Mouse (Mus musculus) midbrain, postnatal 0 days (tissue): ENCODE data around the gene Cisd1. TPM values are rescaled to one million over a fixed set of nuclear protein-coding genes. Genes with fewer than 3 reads are reported as not detected.

Experiments
- ATAC-seq: fragments of 200-750 bp; cut with Nextera tagmentation; 2 replicates; pipeline ENCODE4 v1.8.0; 2017; ENCODE audit warnings: moderate number of reproducible peaks, mild to moderate bottlenecking, moderate TSS enrichment, moderate library complexity; ENCODE audit not compliant: low FRiP score
- DNase-seq: peaks from one replicate; pipeline ENCODE4 v3.0.0-alpha.2; 2015; ENCODE audit warnings: low spot score
- H3K27ac ChIP-seq: fragments of 300-500 bp; sonication (generic); 2 replicates; pipeline ENCODE4 v1.5.1; 2014; ENCODE audit warnings: low read depth, mild to moderate bottlenecking, low read length, mixed read lengths
- H3K27me3 ChIP-seq: fragments of 300-500 bp; sonication (generic); 2 replicates; pipeline ENCODE4 v1.6.1; 2014; ENCODE audit warnings: low read length, control low read depth, mixed read lengths; ENCODE audit not compliant: insufficient read depth
- H3K36me3 ChIP-seq: fragments of 300-500 bp; sonication (generic); 2 replicates; pipeline ENCODE4 v1.6.1; 2014; ENCODE audit warnings: low read length, control low read depth, mixed read lengths; ENCODE audit not compliant: insufficient read depth
- H3K4me1 ChIP-seq: fragments of 300-500 bp; sonication (generic); 2 replicates; pipeline ENCODE4 v1.6.1; 2014; ENCODE audit warnings: mild to moderate bottlenecking, control low read depth, antibody characterized with exemption, low read length, mixed read lengths; ENCODE audit not compliant: insufficient read depth
- H3K4me2 ChIP-seq: fragments of 300-500 bp; sonication (generic); 2 replicates; pipeline ENCODE4 v1.6.1; 2014; ENCODE audit warnings: low read depth, mild to moderate bottlenecking, low read length, mixed read lengths; ENCODE audit not compliant: poor library complexity, severe bottlenecking
- H3K4me3 ChIP-seq: fragments of 300-500 bp; sonication (generic); 2 replicates; pipeline ENCODE4 v1.5.1; 2014; ENCODE audit warnings: low read depth, mild to moderate bottlenecking, low read length, moderate library complexity
- H3K9ac ChIP-seq: fragments of 300-500 bp; sonication (generic); replicated peaks from 2 replicates; pipeline ENCODE4 v1.6.1; 2014; ENCODE audit warnings: mild to moderate bottlenecking, low read length, moderate library complexity, mixed read lengths; ENCODE audit not compliant: poor library complexity, severe bottlenecking
- H3K9me3 ChIP-seq: fragments of 300-500 bp; sonication (generic); 2 replicates; pipeline ENCODE4 v1.6.1; 2016; ENCODE audit warnings: low read length, control low read depth
- CTCF ChIP-seq: IDR thresholded peaks from 2 replicates; pipeline ENCODE4 v1.5.1; 2016; ENCODE audit warnings: antibody characterized with exemption, mild to moderate bottlenecking
- WGBS: fragments of 180-500 bp; shearing (Covaris S2); extraction: QIAGEN DNeasy Blood & Tissue Kit; methylation state at CpG from one replicate; pipeline ENCODE4 v1.1.7; 2014; 5-methylcytosine and 5-hydroxymethylcytosine counted together
- polyA plus RNA-seq: library from polyadenylated mRNA; unstranded; fragments of >200 nt; fragmentation: Nextera tagmentation; extraction: Ambion mirVana; gene quantifications from 2 replicates; pipeline ENCODE4 v1.2.1, GENCODE M21; 2015
- total RNA-seq: library from RNA; depleted of rRNA; stranded (reverse); fragments of >200 nt; gene quantifications from 2 replicates; pipeline ENCODE4 v1.2.3, GENCODE M21; 2014; rRNA removed

Cisd1 gene
- total and polyA plus RNA-seq, 2 experiments from 2014 or later: 92.1 to 378 TPM

DNA sequence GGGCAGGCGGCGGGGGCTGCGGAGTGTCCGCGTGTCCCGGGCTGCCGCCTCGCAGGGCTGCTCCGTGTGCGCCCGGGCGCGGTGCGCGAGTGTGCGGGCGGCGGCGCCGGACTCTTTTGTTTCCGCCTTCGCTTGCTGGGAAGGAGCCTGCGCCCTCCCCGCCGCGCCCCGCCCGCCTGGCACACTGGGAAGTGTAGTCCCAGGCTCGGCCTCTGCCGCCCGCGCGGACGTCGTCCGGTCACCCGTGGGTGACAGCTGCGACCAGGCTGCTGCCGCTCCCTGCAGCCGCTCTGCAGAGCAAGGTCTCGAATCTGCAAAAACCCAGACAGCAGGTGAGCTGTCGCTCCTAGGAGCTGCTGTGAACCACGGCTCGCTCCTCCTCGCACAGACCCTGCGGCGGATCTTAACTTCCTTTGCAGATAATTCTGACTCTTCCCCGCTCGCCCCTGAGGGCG, 59.6 kb downstream of the Cisd1 start, which contains the start of gene Ube2d1:
Ube2d1 (minus strand) TSS at position 137 of the 455 bp plus-strand sequence.
- H3K9ac ChIP-seq: peak within 1 kb of the TSS; percentile 75
- no peak for TF ChIP-seq CTCF
- ATAC-seq (peak; percentile 92), DNase-seq (peak; percentile 87)
- H3K9me3 ChIP-seq: no peaks in the 10 kb centered on the region
- H3K4me2 ChIP-seq: peak within 1 kb of the TSS; percentile 63
- H3K27me3 ChIP-seq: no peaks in the 10 kb centered on the region
- H3K27ac ChIP-seq: peak within 1 kb of the TSS; percentile 88
- peaks cover 11% of the 10 kb centered on the region for H3K4me1 ChIP-seq
- no peaks in the 10 kb centered on the region for H3K36me3 ChIP-seq
- WGBS: under 1% methylated on average over 48 of the region's 50 CpGs
- H3K4me3 ChIP-seq: peak within 1 kb of the TSS; percentile 61

DNA sequence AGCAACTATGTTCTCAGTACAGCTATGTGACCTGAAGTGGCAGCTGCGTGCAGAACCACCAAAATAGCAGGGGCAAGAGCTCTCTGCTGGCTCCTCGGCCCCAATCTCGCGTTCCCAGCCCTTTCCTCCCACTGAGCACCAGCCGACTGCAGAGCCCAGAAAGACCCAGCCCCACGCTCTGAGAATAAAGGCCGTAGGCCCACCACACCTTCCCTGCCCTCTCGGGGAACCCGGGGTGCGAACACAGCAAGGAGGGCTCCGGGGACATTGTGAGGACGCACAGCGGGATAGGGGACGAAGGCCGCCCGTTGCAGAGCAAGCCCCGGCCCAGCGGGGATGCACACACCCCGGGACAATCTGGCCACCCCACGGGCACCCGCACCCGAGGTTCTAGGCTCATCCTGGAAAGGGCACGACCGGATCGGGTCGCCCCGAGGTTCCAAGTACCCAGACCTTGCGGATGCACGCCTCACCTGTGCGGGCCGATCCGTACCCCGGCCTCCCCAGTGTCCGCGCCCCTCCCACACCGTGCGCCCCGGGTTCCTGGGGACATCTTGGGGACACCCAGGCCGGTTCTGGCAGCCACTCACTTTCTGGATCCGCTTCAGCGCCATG, 60.1 kb downstream of the Cisd1 start:
- no peaks in the 10 kb centered on the region for H3K36me3 ChIP-seq
- H3K9me3 ChIP-seq: no peaks in the 10 kb centered on the region
- peak overlapping the region; percentile 63 for H3K4me2 ChIP-seq
- H3K27me3 ChIP-seq: no peaks in the 10 kb centered on the region
- under 1% methylated on average over 39 of the region's 41 CpGs for WGBS
- peak overlapping the region; percentile 88 for H3K27ac ChIP-seq
- H3K4me1 ChIP-seq: peaks cover 11% of the 10 kb centered on the region
- DNase-seq (peak; percentile 49), ATAC-seq (peak; percentile 82)
- H3K4me3 ChIP-seq: peak overlapping the region; percentile 61
- H3K9ac ChIP-seq: peak overlapping the region; percentile 75
- TF ChIP-seq CTCF: no peak

DNA sequence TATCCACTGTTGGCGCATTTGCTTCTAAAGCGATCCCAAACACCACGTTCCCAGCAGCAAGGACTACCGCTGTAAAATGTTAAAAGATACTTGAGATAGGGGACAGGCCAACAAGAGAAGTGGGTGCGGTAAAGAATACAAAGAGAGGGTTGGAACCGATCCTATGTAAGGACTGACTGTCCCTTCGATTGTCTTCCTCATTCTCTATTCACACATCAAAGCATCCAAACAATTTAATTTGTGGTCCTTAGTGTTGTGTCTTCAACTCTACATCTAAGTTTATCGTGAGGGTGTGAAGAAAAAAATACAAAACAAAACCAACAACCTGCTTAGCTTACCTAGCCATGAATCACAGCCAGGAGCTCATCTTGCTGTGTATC, 60.6 kb downstream of the Cisd1 start:
- no peak for ATAC-seq
- Histone ChIP-seq H3K4me3 (peak overlapping the region; percentile 61), H3K4me1 (peaks cover 11% of the 10 kb centered on the region), H3K27ac (peak overlapping the region; percentile 88), H3K27me3 (no peaks in the 10 kb centered on the region), H3K9ac (peak overlapping the region; percentile 75), H3K36me3 (no peaks in the 10 kb centered on the region), H3K4me2 (peak overlapping the region; percentile 63), H3K9me3 (no peaks in the 10 kb centered on the region)
- WGBS: 9% methylated on average over 8 of the region's 8 CpGs
- TF ChIP-seq CTCF: no peak
- DNase-seq: no peak

Other genes with a start within 250 kb of the Cisd1 start
- gene Bicc1, start 185.3 kb downstream of the Cisd1 start, total RNA-seq: 4.9 and 6.1 TPM in 2 replicates
- gene Bicc1, start 185.3 kb downstream of the Cisd1 start, polyA plus RNA-seq: 5.6 and 6.5 TPM in 2 replicates
- 14.1 and 16.7 TPM in 2 replicates for gene Tfam, start 106.7 kb downstream of the Cisd1 start, total RNA-seq
- 37.9 and 43.5 TPM in 2 replicates for gene Tfam, start 106.7 kb downstream of the Cisd1 start, polyA plus RNA-seq
- 91.4 and 100 TPM in 2 replicates for gene Ube2d1, start 59.7 kb downstream of the Cisd1 start, total RNA-seq
- 175 and 179 TPM in 2 replicates for gene Ube2d1, start 59.7 kb downstream of the Cisd1 start, polyA plus RNA-seq
- 21.7 and 28.0 TPM in 2 replicates for gene Ipmk, start 2.8 kb upstream of the Cisd1 start, total RNA-seq
- 12.8 and 14.6 TPM in 2 replicates for gene Ipmk, start 2.8 kb upstream of the Cisd1 start, polyA plus RNA-seq